19 mouse cellular contexts compared by ENCODE assay signal in genomic region chr4:125977768-125978167, GRCm38 (mm10). TPM values are rescaled to one million over a fixed set of nuclear protein-coding genes. Genes with fewer than 3 reads are reported as not detected.
A peak's percentile ranks its signal among the peaks of the same experiment; 100 is the strongest.
DNase-seq lines count a peak whose midpoint lies in the region; ATAC-seq and TF ChIP-seq lines count a peak whose summit lies in the region.
"Had no signal": no experiment of that assay in that cellular context is flagged by ENCODE, and none has a peak within 500 bp of the region (broad histone marks: within the 10 kb centered on the region; RNA-seq: fewer than 3 reads in every experiment).

No protein-coding gene starts in this region.

- TF ChIP-seq POLR2A in lung, adult 2 months (IDR thresholded peaks at IDR 0.05; ENCODE audit: borderline replicate concordance, extremely low read depth, low read depth, low read length): no peak

- no peaks in the 10 kb centered on the region for H3K4me1 ChIP-seq in lung, embryonic 14.5 days (ENCODE audit: insufficient read depth)
- H3K4me1 ChIP-seq in lung, adult 2 months (ENCODE audit: control insufficient read depth, insufficient read depth, low read length): no peaks in the 10 kb centered on the region
- H3K4me1 ChIP-seq in embryonic facial prominence, embryonic 10.5 days: peaks cover 25% of the 10 kb centered on the region
- H3K4me1 ChIP-seq: limb, embryonic 13.5 days; lung, embryonic 15.5 days; stomach, embryonic 15.5 days had no signal

- TF ChIP-seq CTCF in lung, embryonic 14.5 days (IDR thresholded peaks at IDR 0.05; ENCODE audit: low read depth): no peak
- no peak for TF ChIP-seq CTCF in lung, adult 2 months (IDR thresholded peaks at IDR 0.05; ENCODE audit: insufficient read depth, low read length)

- peak; percentile 5 for DNase-seq in adrenal gland, postnatal 25 days
- no peak for DNase-seq in adrenal gland, adult 2 months
- DNase-seq in lung, embryonic 14.5 days: peak; percentile 18
- DNase-seq in lung, adult 2 months: no peak
- DNase-seq in A20 (ENCODE audit: low read depth, low spot score) (peak; percentile 57), MN1 (ENCODE audit: low spot score) (no peak)
- peak; percentile 31 for DNase-seq in embryonic facial prominence, embryonic 10.5 days (ENCODE audit: low spot score)
- DNase-seq in yolk sac, embryonic 10.5 days (ENCODE audit: low spot score): no peak
- DNase-seq: cerebellum, adult 8-10 months; embryo, embryonic 11 days; forebrain, postnatal 0 days; gastrocnemius, postnatal 36 days; spleen, adult 18-20 months had no signal

- H3K4me3 ChIP-seq in lung, embryonic 14.5 days (ENCODE audit: low read depth, low read length): no peak overlapping the region
- no peak overlapping the region for H3K4me3 ChIP-seq in lung, adult 2 months (replicated peaks; ENCODE audit: extremely low read depth, low read depth, low read length)
- H3K4me3 ChIP-seq in embryonic facial prominence, embryonic 10.5 days: no peak overlapping the region
- H3K4me3 ChIP-seq: limb, embryonic 13.5 days; lung, embryonic 15.5 days; midbrain, embryonic 10.5 days; stomach, embryonic 15.5 days had no signal

- H3K36me3 ChIP-seq in lung, embryonic 14.5 days (ENCODE audit: insufficient read depth): no peaks in the 10 kb centered on the region
- no peaks in the 10 kb centered on the region for H3K36me3 ChIP-seq in embryonic facial prominence, embryonic 10.5 days (replicated peaks)
- H3K36me3 ChIP-seq: limb, embryonic 13.5 days; lung, embryonic 15.5 days; midbrain, embryonic 10.5 days; stomach, embryonic 15.5 days had no signal

- no peaks in the 10 kb centered on the region for H3K27me3 ChIP-seq in lung, embryonic 14.5 days (ENCODE audit: insufficient read depth, low read length)
- no peaks in the 10 kb centered on the region for H3K27me3 ChIP-seq in embryonic facial prominence, embryonic 10.5 days (replicated peaks; ENCODE audit: low read depth, poor library complexity, severe bottlenecking)
- H3K27me3 ChIP-seq: limb, embryonic 13.5 days; lung, embryonic 15.5 days; stomach, embryonic 15.5 days had no signal

- H3K9me3 ChIP-seq in lung, embryonic 14.5 days (ENCODE audit: low read depth, low read length): no peaks in the 10 kb centered on the region
- no peaks in the 10 kb centered on the region for H3K9me3 ChIP-seq in embryonic facial prominence, embryonic 10.5 days
- H3K9me3 ChIP-seq: limb, embryonic 13.5 days; lung, embryonic 15.5 days; midbrain, embryonic 10.5 days; stomach, embryonic 15.5 days had no signal

- no peak overlapping the region for H3K4me2 ChIP-seq in lung, embryonic 14.5 days
- H3K4me2 ChIP-seq: heart, embryonic 11.5 days; limb, embryonic 13.5 days; lung, embryonic 15.5 days; stomach, embryonic 15.5 days had no signal

- no peak overlapping the region for H3K9ac ChIP-seq in lung, embryonic 14.5 days
- H3K9ac ChIP-seq: forebrain, postnatal 0 days; limb, embryonic 13.5 days; lung, embryonic 15.5 days; stomach, embryonic 15.5 days had no signal

- WGBS in lung, embryonic 14.5 days: 51% methylated on average over 9 of the region's 9 CpGs
- 56% methylated on average over 9 of the region's 9 CpGs for WGBS in lung, adult 2 months
- 71% methylated on average over 9 of the region's 9 CpGs for WGBS in embryonic facial prominence, embryonic 10.5 days

- no peak for ATAC-seq in lung, embryonic 14.5 days (ENCODE audit: insufficient read depth)
- ATAC-seq: forebrain, postnatal 0 days; hindbrain, embryonic 16.5 days had no signal

- H3K27ac ChIP-seq in lung, embryonic 14.5 days (ENCODE audit: low read depth): no peak overlapping the region
- H3K27ac ChIP-seq in embryonic facial prominence, embryonic 10.5 days (replicated peaks): no peak overlapping the region
- H3K27ac ChIP-seq: limb, embryonic 13.5 days; lung, embryonic 15.5 days; midbrain, embryonic 10.5 days; stomach, embryonic 15.5 days had no signal

RNA-seq across cellular contexts. Expression of gene Csf3r, which starts 46.6 kb away (rescaled TPM):
- 0.88 and 1.5 TPM in 2 replicates for total RNA-seq in adrenal gland, postnatal 25 days (2021)
- total RNA-seq in adrenal gland, adult 2 months (2021): 1 to 10 TPM; 1.5 to 1.6 TPM
- polyA plus RNA-seq in adrenal gland, adult 2 months (2012; rRNA removed): 3.1 TPM in 2 replicates
- 2.2 and 2.3 TPM in 2 replicates for polyA plus RNA-seq in lung, embryonic 14.5 days (2014; fragmentation: Nextera tagmentation; extraction: Ambion mirVana)
- polyA plus RNA-seq in lung, adult 2 months (2012; rRNA removed): 20.9 and 39.2 TPM in 2 replicates
- polyA plus RNA-seq in embryonic facial prominence, embryonic 10.5 days (2016; fragmentation: Nextera tagmentation; extraction: Ambion mirVana): 0.54 and 0.60 TPM in 2 replicates

Comparison
In these comparisons a context has a peak if more than half of its experiments do, and no peak if none do; other contexts are left out.
1. DNase-seq: peak in adrenal gland, postnatal 25 days (single experiment), lung, embryonic 14.5 days (single experiment), A20 (single experiment) and embryonic facial prominence, embryonic 10.5 days (single experiment); none in adrenal gland, adult 2 months (single experiment), lung, adult 2 months (single experiment), MN1 (single experiment) and yolk sac, embryonic 10.5 days (single experiment).